In the genomic region with DNA sequence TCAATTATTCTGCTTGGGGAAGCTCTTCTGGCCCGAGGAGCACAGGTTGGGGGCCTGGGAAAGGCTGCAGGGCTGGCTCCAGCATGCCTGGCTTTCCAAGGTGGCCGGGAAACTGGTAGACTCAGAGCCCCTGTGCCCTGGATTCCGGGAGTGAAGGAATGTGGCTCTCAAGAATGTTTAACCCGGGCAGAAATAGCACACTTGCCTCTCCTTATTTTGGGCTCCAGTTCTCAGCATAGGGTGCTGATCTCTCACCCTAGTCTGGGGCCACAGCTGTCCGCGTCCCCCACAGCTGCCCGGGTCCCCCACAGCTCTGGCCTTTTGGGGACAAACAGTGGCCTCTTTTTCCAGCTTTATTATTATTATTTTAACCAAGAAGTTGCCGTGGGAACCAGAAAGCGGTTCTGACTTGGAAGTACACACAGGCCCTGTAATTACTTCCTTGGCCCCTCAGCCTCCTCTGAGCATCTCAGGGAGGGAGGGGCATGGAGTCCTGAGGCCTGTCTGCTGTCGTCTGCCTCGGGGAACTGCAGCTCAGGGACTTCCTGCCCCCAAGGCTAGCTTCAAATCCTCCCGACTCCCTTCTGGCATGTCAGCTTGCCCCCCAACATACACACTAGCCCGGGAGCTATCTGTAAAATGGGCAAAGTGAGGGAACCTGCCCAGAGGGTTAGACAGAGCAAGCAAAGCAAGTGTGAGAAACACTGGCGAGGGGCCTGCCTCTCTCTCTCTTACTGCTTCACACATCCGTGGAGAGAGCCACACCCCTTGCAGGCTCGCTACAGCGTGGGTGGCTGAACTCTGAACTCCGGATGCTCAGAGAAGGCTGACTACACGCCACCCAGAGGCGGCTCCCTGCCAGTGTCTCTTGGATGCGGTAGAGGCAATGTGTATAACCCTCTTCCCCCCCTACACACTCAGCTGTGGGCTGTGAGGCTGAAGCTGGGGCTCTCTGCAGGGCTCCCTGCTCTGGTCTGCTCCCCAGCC, we compare ENCODE assay signal across 8 mouse cellular contexts. TPM values are rescaled to one million over a fixed set of nuclear protein-coding genes. Genes with fewer than 3 reads are reported as not detected.
DNase-seq lines count a peak whose midpoint lies in the region; ATAC-seq and TF ChIP-seq lines count a peak whose summit lies in the region.

No protein-coding gene starts in this region.

- H3K4me2 ChIP-seq in forebrain, postnatal 0 days (ENCODE audit: low read depth): peak overlapping the region; percentile 10; the same call in 1 of the 2 replicates

- DNase-seq in ES-E14 (ENCODE audit: low read depth, low spot score): peak; percentile 68
- peak; percentile 9 for DNase-seq in c-Kit-positive CD71-positive TER-119-negative erythroid progenitor cells, embryonic 14.5 days (ENCODE audit: low read depth)
- peak; percentile 63 for DNase-seq in forebrain, postnatal 0 days
- peak; percentile 70 for DNase-seq in hindbrain, embryonic 10.5 days (ENCODE audit: low spot score)
- peak; percentile 52 to 65 for DNase-seq in layer of hippocampus, postnatal 10 days (ENCODE audit: low spot score in 2 of 2)
- DNase-seq in lung, postnatal 25 days (ENCODE audit: low spot score): peak; percentile 75
- peak; percentile 86 for DNase-seq in right cerebral cortex, adult 18-20 months
- peak; percentile 90 for DNase-seq in thymus, postnatal 4 days

- 19% methylated on average over 21 of the region's 21 CpGs for WGBS in forebrain, postnatal 0 days
- WGBS in hindbrain, embryonic 10.5 days: 20% methylated on average over 21 of the region's 21 CpGs

- H3K27ac ChIP-seq in ES-E14 (ENCODE audit: insufficient read depth, low read depth, low read length, poor library complexity, severe bottlenecking): no peak overlapping the region
- peak overlapping the region; percentile 51; the same call in 1 of the 2 replicates for H3K27ac ChIP-seq in forebrain, postnatal 0 days (ENCODE audit: low read depth, low read length)
- peak overlapping the region; percentile 73 for H3K27ac ChIP-seq in hindbrain, embryonic 10.5 days

- H3K27me3 ChIP-seq in forebrain, postnatal 0 days (ENCODE audit: insufficient read depth, low read length): no peaks in the 10 kb centered on the region
- no peaks in the 10 kb centered on the region for H3K27me3 ChIP-seq in hindbrain, embryonic 10.5 days (ENCODE audit: insufficient read depth, poor library complexity, severe bottlenecking)

- H3K4me1 ChIP-seq in ES-E14 (ENCODE audit: control insufficient read depth in 2 of 2, insufficient read depth in 2 of 2, low read length in 2 of 2, poor library complexity in 1 of 2): peaks cover 0 to 13% of the 10 kb centered on the region in 2 experiments; a peak in 2 of 4 replicates
- peaks cover 33% of the 10 kb centered on the region for H3K4me1 ChIP-seq in forebrain, postnatal 0 days (ENCODE audit: insufficient read depth)
- peaks cover 76% of the 10 kb centered on the region for H3K4me1 ChIP-seq in hindbrain, embryonic 10.5 days (replicated peaks)

- no peak overlapping the region for H3K9ac ChIP-seq in ES-E14 (ENCODE audit: insufficient read depth, low read depth, low read length, poor library complexity, severe bottlenecking)
- H3K9ac ChIP-seq in forebrain, postnatal 0 days: peak overlapping the region; percentile 18; the same call in 1 of the 2 replicates

- in situ Hi-C loops in ES-E14 (cut with MboI; ENCODE audit: low sequenced_read_pairs in 2 of 2, unreplicated experiment in 2 of 2): no loop called here

- no peak overlapping the region for H3K4me3 ChIP-seq in ES-E14 (ENCODE audit: insufficient read depth in 1 of 2, low read depth in 1 of 2, low read length in 2 of 2, poor library complexity in 1 of 2, severe bottlenecking in 1 of 2)
- no peak overlapping the region for H3K4me3 ChIP-seq in forebrain, postnatal 0 days (ENCODE audit: low read depth, low read length)
- peak overlapping the region; percentile 14; the same call in 1 of the 2 replicates for H3K4me3 ChIP-seq in hindbrain, embryonic 10.5 days

- H3K9me3 ChIP-seq in ES-E14 (ENCODE audit: control insufficient read depth, insufficient read depth, low read depth, low read length): no peaks in the 10 kb centered on the region
- H3K9me3 ChIP-seq in forebrain, postnatal 0 days (ENCODE audit: low read length): no peaks in the 10 kb centered on the region
- H3K9me3 ChIP-seq in hindbrain, embryonic 10.5 days: no peaks in the 10 kb centered on the region

- no peaks in the 10 kb centered on the region for H3K36me3 ChIP-seq in ES-E14 (ENCODE audit: control insufficient read depth, insufficient read depth, low read length, poor library complexity, severe bottlenecking)
- H3K36me3 ChIP-seq in forebrain, postnatal 0 days (ENCODE audit: insufficient read depth): no peaks in the 10 kb centered on the region
- peaks cover 14% of the 10 kb centered on the region for H3K36me3 ChIP-seq in hindbrain, embryonic 10.5 days

- ATAC-seq in forebrain, postnatal 0 days: peak; percentile 73

- TF ChIP-seq CTCF in forebrain, postnatal 0 days (IDR thresholded peaks at IDR 0.05; ENCODE audit: low read depth): peak; percentile 61

TF ChIP-seq in ES-E14, 5 proteins besides CTCF, POLR2A, EP300 and RAD21:
- TF ChIP-seq HCFC1 (IDR thresholded peaks at IDR 0.05; ENCODE audit: borderline replicate concordance, insufficient read depth, low read length) (no peak), CHD2 (IDR thresholded peaks at IDR 0.05; ENCODE audit: low read depth, low read length) (no peak), ZNF384 (IDR thresholded peaks at IDR 0.05; ENCODE audit: low read depth, low read length) (no peak), MAFK (IDR thresholded peaks at IDR 0.05; ENCODE audit: insufficient read depth, low read depth, low read length) (no peak), ZC3H11A (IDR thresholded peaks at IDR 0.05; ENCODE audit: borderline replicate concordance, low read depth, low read length) (no peak)

RNA-seq across cellular contexts. Expression of gene Ncs1, which starts 10.6 kb away (rescaled TPM):
- 5.1 and 8.9 TPM in 2 replicates for total RNA-seq in ES-E14 (2012; rRNA removed)
- 139 and 164 TPM in 2 replicates for total RNA-seq in forebrain, postnatal 0 days (2014; rRNA removed)
- polyA plus RNA-seq in forebrain, postnatal 0 days (2015; fragmentation: Nextera tagmentation; extraction: Ambion mirVana): 133 and 149 TPM in 2 replicates
- polyA plus RNA-seq in hindbrain, embryonic 10.5 days (2016; fragmentation: Nextera tagmentation; extraction: Ambion mirVana): 49.7 and 65.9 TPM in 2 replicates
- 100 to 1,000 TPM; 149 to 150 TPM for total RNA-seq in layer of hippocampus, postnatal 10 days (2021)

RNA-seq across cellular contexts. Expression of gene Hmcn2, which starts 58.0 kb away (rescaled TPM):
- total RNA-seq in ES-E14 (2012; rRNA removed): 4.9 and 10.2 TPM in 2 replicates
- 0.23 and 0.24 TPM in 2 replicates for total RNA-seq in forebrain, postnatal 0 days (2014; rRNA removed)
- polyA plus RNA-seq in forebrain, postnatal 0 days (2015; fragmentation: Nextera tagmentation; extraction: Ambion mirVana): 0.33 and 0.39 TPM in 2 replicates
- 0.21 TPM in 1 of 2 replicates, not detected in the other for polyA plus RNA-seq in hindbrain, embryonic 10.5 days (2016; fragmentation: Nextera tagmentation; extraction: Ambion mirVana)
- under 1 TPM; 0.27 to 0.56 TPM for total RNA-seq in layer of hippocampus, postnatal 10 days (2021)

Comparison
In these comparisons a context has a peak if more than half of its experiments do, and no peak if none do; other contexts are left out.
1. DNase-seq: peak in every context shown above with its lines; median percentile 90 in thymus, postnatal 4 days; 86 in right cerebral cortex, adult 18-20 months; 75 in lung, postnatal 25 days; 70 in hindbrain, embryonic 10.5 days; 68 in ES-E14; 63 in forebrain, postnatal 0 days; 58 in layer of hippocampus, postnatal 10 days; 9 in c-Kit-positive CD71-positive TER-119-negative erythroid progenitor cells, embryonic 14.5 days.
2. RNA of gene Ncs1, which starts 10.6 kb away (total RNA-seq): 139 to 164 TPM in forebrain, postnatal 0 days and 149 to 150 TPM in layer of hippocampus, postnatal 10 days; 5.1 to 8.9 TPM in ES-E14; every median in the first group is over 10 times any median in the second.